Mouse (Mus musculus) heart, embryonic 13.5 days (tissue): ENCODE results near the gene Kpna3. TPM values are rescaled to one million over a fixed set of nuclear protein-coding genes. Genes with fewer than 3 reads are reported as not detected.
"Not testable (repeated sequence)": the region's sequence is repeated elsewhere in the genome, so short reads cannot be mapped to it uniquely, and the experiment has no call there.

Experiments used
- ATAC-seq: fragments of 200-750 bp; cut with Nextera tagmentation; 2 replicates; pipeline ENCODE4 v1.8.0; 2017; ENCODE audit warnings: moderate TSS enrichment; ENCODE audit not compliant: insufficient number of reproducible peaks, low FRiP score, low TSS enrichment; ENCODE audit errors: extremely low read depth
- H3K27ac ChIP-seq: fragments of 300-500 bp; sonication (generic); replicated peaks from 2 replicates; pipeline ENCODE4 v1.5.1; 2015; ENCODE audit warnings: moderate library complexity, mild to moderate bottlenecking, inconsistent platforms
- H3K27me3 ChIP-seq: fragments of 300-500 bp; sonication (generic); replicated peaks from 2 replicates; pipeline ENCODE4 v1.6.1; 2015; ENCODE audit warnings: mild to moderate bottlenecking, inconsistent platforms
- H3K36me3 ChIP-seq: fragments of 300-500 bp; sonication (generic); 2 replicates; pipeline ENCODE4 v1.6.1; 2015; ENCODE audit warnings: mild to moderate bottlenecking, inconsistent platforms
- H3K4me1 ChIP-seq: fragments of 300-500 bp; sonication (generic); 2 replicates; pipeline ENCODE4 v1.6.1; 2015; ENCODE audit warnings: inconsistent platforms
- H3K4me2 ChIP-seq: fragments of 300-500 bp; sonication (generic); 2 replicates; pipeline ENCODE4 v1.6.1; 2015; ENCODE audit warnings: inconsistent platforms, mild to moderate bottlenecking, moderate library complexity
- H3K4me3 ChIP-seq: fragments of 300-500 bp; sonication (generic); 2 replicates; pipeline ENCODE4 v1.5.1; 2015; ENCODE audit warnings: moderate library complexity, mild to moderate bottlenecking, inconsistent platforms
- H3K9ac ChIP-seq: fragments of 300-500 bp; sonication (generic); 2 replicates; pipeline ENCODE4 v1.6.1; 2015; ENCODE audit warnings: inconsistent platforms, mild to moderate bottlenecking, moderate library complexity
- H3K9me3 ChIP-seq: fragments of 300-500 bp; sonication (generic); 2 replicates; pipeline ENCODE4 v1.6.1; 2016; ENCODE audit warnings: inconsistent platforms
- WGBS: fragments of 180-500 bp; shearing (Covaris S2); methylation state at CpG from one replicate; pipeline ENCODE4 v1.1.7; 2015; ENCODE audit warnings: mixed read lengths; 5-methylcytosine and 5-hydroxymethylcytosine counted together
- polyA plus RNA-seq: library from polyadenylated mRNA; unstranded; fragments of >200 nt; fragmentation: Nextera tagmentation; extraction: Ambion mirVana; gene quantifications from 2 replicates; pipeline ENCODE4 v1.2.1, GENCODE M21; 2015

The Kpna3 gene
- polyA plus RNA-seq, 1 experiment from 2014 or later = 30.1 TPM

DNA sequence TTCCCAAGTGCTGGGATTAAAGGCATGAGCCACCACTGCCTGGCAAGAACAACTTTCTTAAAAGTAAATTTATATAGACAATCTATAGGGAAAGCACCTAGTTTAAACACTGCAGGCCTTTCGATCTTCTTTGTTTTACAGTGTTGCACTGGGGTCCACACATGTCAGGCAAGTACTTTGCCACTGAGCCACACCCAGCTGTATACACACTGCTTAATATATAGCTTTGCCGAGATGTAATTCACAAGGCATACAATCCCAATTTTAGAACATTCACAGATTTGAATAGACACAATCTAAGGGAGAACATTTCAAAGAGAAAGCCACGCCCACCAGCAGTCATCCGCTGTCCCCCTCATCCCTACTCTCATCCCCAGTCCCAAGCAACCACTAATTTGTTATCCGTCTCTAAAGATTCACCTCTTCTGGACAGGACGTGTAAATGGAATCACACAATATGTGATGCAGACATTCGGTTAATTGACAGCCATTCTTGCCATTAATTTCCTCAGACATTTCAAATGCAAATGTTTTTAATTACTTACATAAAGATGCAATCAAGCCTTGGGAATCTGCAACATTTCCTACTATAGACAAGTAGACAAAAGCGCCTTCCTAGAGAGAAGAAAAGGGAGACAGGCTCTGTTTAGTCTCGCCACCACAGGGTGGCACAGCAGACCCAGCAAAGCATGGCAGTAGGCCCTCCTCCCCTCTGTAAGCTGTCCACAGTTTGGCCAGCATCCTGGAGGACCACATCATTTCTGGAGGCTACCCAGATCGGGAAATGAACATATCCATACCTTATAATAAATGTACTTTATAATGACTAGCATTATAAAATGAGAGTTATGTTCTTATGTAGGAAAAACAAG, 92.6 kb downstream of the Kpna3 start:
- Histone ChIP-seq H3K4me2 (no peak overlapping the region), H3K4me3 (no peak overlapping the region), H3K27me3 (no peaks in the 10 kb centered on the region), H3K36me3 (no peaks in the 10 kb centered on the region), H3K9me3 (no peaks in the 10 kb centered on the region), H3K9ac (no peak overlapping the region), H3K27ac (no peak overlapping the region), H3K4me1 (no peaks in the 10 kb centered on the region; the same call in 1 of the 2 replicates)
- no peak for ATAC-seq
- 80% methylated on average over 10 of the region's 10 CpGs for WGBS

DNA sequence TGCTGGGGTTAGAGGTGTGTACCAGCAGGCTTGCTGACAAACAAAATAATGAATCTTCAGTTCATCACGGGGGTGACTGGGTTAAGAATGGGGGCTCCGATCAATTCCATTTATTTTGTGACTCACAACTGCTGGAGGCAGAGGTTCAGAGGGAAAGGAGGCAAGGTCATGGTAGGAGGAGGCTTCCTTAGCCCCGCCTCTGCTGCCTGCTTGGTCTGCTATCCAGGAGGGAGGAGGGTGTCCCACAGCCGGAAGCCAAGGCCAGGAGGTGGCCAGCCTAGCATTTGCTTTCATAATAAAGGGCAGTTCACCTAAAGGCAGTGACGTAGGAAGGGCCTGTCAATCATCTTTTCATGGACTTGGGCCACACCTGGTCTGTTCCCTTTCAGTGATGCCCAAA, 95.1 kb downstream of the Kpna3 start:
- H3K9me3 ChIP-seq = no peaks in the 10 kb centered on the region
- no peak overlapping the region for H3K4me2 ChIP-seq
- no peak overlapping the region for H3K27ac ChIP-seq
- H3K36me3 ChIP-seq = no peaks in the 10 kb centered on the region
- H3K27me3 ChIP-seq = no peaks in the 10 kb centered on the region
- 71% methylated on average over 5 of the region's 5 CpGs for WGBS
- peaks cover 2% of the 10 kb centered on the region; the same call in 1 of the 2 replicates for H3K4me1 ChIP-seq
- ATAC-seq = no peak
- no peak overlapping the region for H3K9ac ChIP-seq
- H3K4me3 ChIP-seq = no peak overlapping the region

DNA sequence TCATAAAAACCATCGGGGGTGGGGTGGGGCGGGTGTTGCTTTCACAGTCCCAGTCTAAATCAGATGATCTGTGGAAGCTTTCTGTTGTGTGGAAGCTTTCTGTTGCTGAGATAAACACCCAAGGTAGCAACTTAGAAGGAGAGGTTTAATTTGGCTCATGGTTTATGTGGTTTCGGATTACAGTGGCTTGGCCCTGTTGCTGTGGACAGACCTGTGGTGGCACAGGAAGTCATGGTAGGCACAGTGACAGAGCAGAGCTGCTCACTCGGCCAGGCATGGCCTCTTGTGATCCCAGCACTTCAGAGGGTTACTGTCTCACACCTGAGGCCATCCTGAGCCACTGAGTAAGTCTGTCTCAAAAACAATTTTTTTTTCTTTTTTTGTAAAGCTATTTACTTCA, 100.3 kb downstream of the Kpna3 start:
- Histone ChIP-seq H3K9me3 (no peaks in the 10 kb centered on the region), H3K4me2 (no peak overlapping the region), H3K9ac (no peak overlapping the region), H3K27ac (no peak overlapping the region), H3K4me1 (0 out of 2 replicates have a peak, but pooled peaks cover 2% of the 10 kb centered on the region), H3K36me3 (no peaks in the 10 kb centered on the region), H3K27me3 (no peaks in the 10 kb centered on the region), H3K4me3 (no peak overlapping the region)
- ATAC-seq = no peak
- 74% methylated on average over 4 of the region's 4 CpGs for WGBS

DNA sequence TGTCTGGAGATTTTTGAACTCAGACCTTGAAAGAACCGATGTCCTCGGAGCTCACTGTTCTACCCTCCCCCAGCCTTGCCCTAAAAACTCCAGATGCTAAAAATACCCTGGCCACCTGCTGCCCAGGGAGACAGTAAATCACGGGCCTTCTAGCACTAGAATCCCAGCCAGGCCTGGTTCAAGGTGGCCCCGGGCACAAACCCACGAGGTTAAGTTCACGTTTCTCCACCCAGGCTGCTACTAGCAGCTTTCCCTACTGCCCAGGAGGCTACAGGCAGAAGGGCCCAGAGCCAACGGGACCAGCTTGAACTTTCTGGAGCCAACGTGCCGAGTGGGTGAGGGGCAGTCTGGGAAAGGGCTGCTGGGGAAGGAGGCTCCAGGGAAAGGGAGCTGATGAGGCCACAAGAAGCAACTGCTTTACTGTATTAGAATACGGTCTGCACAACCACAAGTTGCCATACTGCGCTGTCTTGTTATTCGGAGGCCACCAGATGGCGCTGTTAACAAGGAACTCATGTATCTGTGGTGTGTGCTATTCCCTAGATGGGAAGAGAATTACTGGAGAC, 108.6 kb downstream of the Kpna3 start:
- H3K9me3 ChIP-seq = no peaks in the 10 kb centered on the region
- no peaks in the 10 kb centered on the region for H3K27me3 ChIP-seq
- H3K4me1 ChIP-seq = peaks cover 25% of the 10 kb centered on the region
- H3K9ac ChIP-seq = peak overlapping the region; percentile 76
- peak overlapping the region; percentile 66 for H3K4me2 ChIP-seq
- WGBS = 14% methylated on average over 13 of the region's 13 CpGs
- peak; percentile 52; the same call in 1 of the 2 replicates for ATAC-seq
- no peaks in the 10 kb centered on the region for H3K36me3 ChIP-seq
- H3K27ac ChIP-seq = peak overlapping the region; percentile 58; the same call in 1 of the 2 replicates
- peak overlapping the region; percentile 33 for H3K4me3 ChIP-seq

DNA sequence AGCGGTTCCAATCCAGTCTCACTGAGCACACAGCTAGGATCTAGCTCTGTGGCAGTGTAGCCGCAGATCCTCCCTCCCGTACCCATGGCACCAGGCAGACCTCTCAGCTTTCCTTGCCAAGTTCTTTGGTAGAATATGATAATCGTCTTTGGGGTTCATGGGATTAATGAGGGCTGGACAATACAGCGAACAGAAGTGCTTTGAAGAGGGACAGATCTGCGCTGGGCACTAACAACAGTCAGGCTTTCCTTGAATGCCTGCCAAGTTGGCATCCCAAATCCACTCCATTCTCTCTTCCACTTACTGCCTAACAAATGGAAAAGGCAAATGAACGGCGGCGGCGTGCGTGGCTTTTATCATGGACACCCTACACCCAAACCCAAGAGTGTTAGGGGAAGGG, 109.1 kb downstream of the Kpna3 start:
- Histone ChIP-seq H3K9ac (peak overlapping the region; percentile 76), H3K4me2 (peak overlapping the region; percentile 66), H3K27ac (peak overlapping the region; percentile 58; the same call in 1 of the 2 replicates), H3K36me3 (no peaks in the 10 kb centered on the region), H3K4me1 (peaks cover 25% of the 10 kb centered on the region), H3K9me3 (no peaks in the 10 kb centered on the region), H3K4me3 (no peak overlapping the region), H3K27me3 (no peaks in the 10 kb centered on the region)
- 67% methylated on average over 11 of the region's 11 CpGs for WGBS
- no peak for ATAC-seq

DNA sequence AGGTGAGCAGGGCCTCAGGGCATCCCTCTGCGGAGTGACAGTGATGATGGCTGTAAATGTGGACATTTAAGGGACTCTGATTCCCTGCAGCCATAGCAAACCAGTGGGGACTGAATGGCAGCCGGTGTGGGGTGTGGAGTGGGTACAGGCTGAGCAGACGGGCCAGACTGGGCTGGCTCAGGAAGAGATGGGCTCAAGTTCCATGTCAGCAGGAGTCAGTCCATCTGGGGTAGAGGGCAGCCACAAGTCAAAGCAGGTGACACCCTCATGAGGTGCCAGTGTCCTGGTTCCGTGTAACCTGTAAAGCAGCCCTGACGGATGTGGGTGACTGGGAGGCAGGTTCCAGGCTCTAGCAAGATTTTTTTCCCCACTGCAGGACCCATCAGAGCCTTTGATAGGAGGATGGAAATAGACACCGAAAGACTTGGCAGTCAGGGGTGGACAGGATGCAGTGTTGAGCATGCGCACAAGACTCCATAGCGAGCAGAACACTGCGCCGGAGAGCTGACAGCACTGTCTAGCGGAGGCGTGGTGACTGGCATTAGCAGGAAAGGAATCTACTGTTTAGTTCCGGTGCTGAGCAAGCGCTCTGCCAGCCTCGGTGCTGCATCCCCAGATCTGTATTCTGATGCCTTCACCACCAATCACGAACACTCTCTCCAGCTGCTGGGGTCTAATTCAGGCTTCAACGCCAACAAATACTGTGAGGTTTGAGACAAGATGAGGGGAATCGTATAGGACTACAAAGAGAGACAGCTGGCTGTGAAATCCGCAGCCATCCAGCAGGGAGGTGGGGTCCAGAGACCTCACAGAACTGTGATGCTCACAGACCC, 111.8 kb downstream of the Kpna3 start:
- 31% methylated on average over 19 of the region's 19 CpGs for WGBS
- Histone ChIP-seq H3K4me2 (peak overlapping the region; percentile 67), H3K9ac (peak overlapping the region; percentile 64), H3K4me3 (peak overlapping the region; percentile 38), H3K4me1 (peaks cover 25% of the 10 kb centered on the region), H3K27me3 (no peaks in the 10 kb centered on the region), H3K36me3 (no peaks in the 10 kb centered on the region), H3K27ac (no peak overlapping the region; the same call in 1 of the 2 replicates), H3K9me3 (peaks cover 4% of the 10 kb centered on the region; the same call in 1 of the 2 replicates)
- ATAC-seq = no peak

DNA sequence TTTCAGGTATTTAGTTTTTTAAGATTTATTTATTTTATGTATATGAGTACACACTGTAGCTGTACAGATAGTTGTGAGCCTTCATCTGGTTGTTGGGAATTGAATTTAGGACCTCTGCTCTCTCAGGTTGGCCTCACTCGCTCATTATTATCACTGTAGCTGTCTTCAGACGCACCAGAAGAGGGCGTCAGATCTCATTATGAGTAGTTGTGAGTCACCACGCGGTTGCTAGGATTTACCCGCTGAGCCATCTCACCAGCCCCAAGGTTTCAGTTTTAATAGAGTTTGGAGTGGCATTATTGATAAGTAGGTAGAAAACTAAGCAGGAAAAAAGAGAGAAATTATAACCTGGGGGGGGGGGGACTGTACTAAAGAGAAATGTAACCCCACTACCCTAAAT, 112.7 kb downstream of the Kpna3 start:
- not testable (repeated sequence) for H3K4me2 ChIP-seq, ATAC-seq, H3K4me3 ChIP-seq, H3K27me3 ChIP-seq, H3K36me3 ChIP-seq, H3K27ac ChIP-seq, H3K9ac ChIP-seq
- WGBS = 25% methylated on average over 6 of the region's 6 CpGs
- Histone ChIP-seq H3K4me1 (peaks cover 25% of the 10 kb centered on the region), H3K9me3 (peaks cover 11% of the 10 kb centered on the region)

DNA sequence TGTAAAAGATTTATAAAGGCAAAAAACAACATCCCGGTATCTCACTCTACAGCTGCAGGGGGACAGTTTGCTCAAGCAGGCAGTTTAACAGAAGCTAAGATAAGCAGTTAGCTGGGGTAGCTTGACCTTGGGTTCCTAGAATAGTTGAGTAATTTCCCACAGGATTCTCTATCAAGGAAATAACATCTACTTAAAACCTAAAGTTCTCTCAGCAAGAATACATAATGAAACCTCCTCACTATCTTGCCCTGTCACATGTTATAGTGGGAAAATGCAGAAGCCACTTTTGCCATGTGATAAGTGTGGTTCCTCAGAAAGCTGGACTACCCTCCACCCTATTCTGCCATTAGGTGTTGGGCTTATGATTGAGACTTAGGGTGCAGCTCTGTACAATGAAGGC, 116.9 kb downstream of the Kpna3 start:
- Histone ChIP-seq H3K4me1 (peaks cover 7% of the 10 kb centered on the region), H3K4me3 (no peak overlapping the region), H3K36me3 (no peaks in the 10 kb centered on the region), H3K9ac (no peak overlapping the region), H3K9me3 (peaks cover 11% of the 10 kb centered on the region), H3K4me2 (no peak overlapping the region), H3K27me3 (no peaks in the 10 kb centered on the region), H3K27ac (no peak overlapping the region)
- ATAC-seq = no peak
- 92% methylated on average over 1 of the region's 1 CpGs for WGBS

DNA sequence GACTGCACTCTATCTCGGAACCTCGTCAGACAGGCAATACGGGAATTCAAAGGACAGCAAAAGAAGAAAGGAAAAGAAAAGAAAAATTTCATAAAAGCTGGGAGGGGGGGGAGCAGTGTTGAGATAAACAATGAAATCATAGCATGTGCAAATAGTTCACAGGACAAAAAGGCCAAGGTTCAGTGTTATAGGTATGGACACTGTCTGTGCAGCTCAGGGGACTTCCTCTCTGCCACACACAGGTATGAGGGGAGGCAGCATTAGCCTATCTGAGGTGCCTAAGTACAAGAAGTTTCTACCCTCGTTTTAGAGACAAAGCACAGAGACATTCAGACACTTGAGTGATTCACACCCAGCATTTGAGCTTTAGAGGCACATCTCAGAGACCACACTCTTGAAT, 118.5 kb downstream of the Kpna3 start:
- Histone ChIP-seq H3K4me3 (no peak overlapping the region), H3K9me3 (peaks cover 11% of the 10 kb centered on the region), H3K4me2 (no peak overlapping the region), H3K4me1 (no peaks in the 10 kb centered on the region), H3K36me3 (no peaks in the 10 kb centered on the region), H3K27me3 (no peaks in the 10 kb centered on the region), H3K27ac (no peak overlapping the region), H3K9ac (no peak overlapping the region)
- WGBS = 78% methylated on average over 4 of the region's 4 CpGs
- no peak for ATAC-seq

DNA sequence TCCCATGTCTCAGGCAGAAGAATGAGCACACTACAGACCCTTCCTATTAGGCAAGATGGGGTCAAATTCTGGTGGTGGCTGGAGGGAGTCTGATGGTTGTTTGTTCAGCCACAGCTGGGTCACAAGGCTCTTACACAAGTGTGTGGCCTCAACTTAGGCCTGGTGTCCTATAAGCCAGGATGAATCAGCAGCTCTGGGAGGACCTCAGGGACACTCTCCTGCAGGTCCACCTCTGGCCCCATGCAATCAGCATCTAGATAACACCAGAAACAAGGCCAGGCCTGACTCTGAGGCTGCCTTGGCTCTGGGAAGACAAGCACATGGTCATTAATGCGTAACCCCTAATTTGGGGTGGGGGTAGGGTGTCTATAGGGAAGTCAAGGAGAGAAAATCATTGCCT, 118.9 kb downstream of the Kpna3 start:
- H3K27ac ChIP-seq = no peak overlapping the region
- ATAC-seq = no peak
- H3K4me1 ChIP-seq = no peaks in the 10 kb centered on the region
- no peaks in the 10 kb centered on the region for H3K27me3 ChIP-seq
- H3K4me2 ChIP-seq = no peak overlapping the region
- no peak overlapping the region for H3K4me3 ChIP-seq
- WGBS = 86% methylated on average over 1 of the region's 1 CpGs
- peaks cover 11% of the 10 kb centered on the region for H3K9me3 ChIP-seq
- no peak overlapping the region for H3K9ac ChIP-seq
- no peaks in the 10 kb centered on the region for H3K36me3 ChIP-seq

DNA sequence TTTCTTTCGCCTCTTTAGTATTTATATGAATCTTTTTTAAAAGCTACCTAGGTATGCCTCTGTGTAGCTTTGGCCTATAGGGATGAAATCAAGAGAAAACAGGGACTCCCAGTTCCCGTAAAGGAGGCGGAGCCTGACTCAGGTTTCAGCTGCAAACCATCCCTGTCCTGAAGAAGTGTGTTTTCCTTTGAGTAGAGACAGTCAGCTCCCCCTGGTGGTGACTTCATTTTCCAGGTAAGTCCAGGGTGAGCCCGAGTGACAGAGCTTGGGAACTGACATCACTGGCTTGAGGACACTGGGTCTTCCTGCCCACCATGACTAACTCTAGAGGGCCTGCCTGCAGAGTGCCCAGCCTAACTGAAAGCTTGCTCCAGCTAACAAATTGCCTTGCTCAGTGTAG, 122.8 kb downstream of the Kpna3 start:
- H3K4me3 ChIP-seq = no peak overlapping the region
- no peaks in the 10 kb centered on the region for H3K4me1 ChIP-seq
- no peaks in the 10 kb centered on the region for H3K27me3 ChIP-seq
- no peak overlapping the region for H3K4me2 ChIP-seq
- no peaks in the 10 kb centered on the region for H3K9me3 ChIP-seq
- WGBS = 33% methylated on average over 4 of the region's 4 CpGs
- no peak overlapping the region for H3K27ac ChIP-seq
- ATAC-seq = no peak
- H3K9ac ChIP-seq = no peak overlapping the region
- H3K36me3 ChIP-seq = no peaks in the 10 kb centered on the region
